Mouse (Mus musculus): ENCODE data around the gene Qrfp. TPM values are rescaled to one million over a fixed set of nuclear protein-coding genes. Genes with fewer than 3 reads are reported as not detected.
A peak's percentile ranks its signal among the peaks of the same experiment; 100 is the strongest.

Gene Qrfp
- under 1 TPM; 0.47 to 0.48 TPM for polyA plus RNA-seq (2017; shearing (Covaris generic))

GRCm38 (mm10) chr2:31810444-31810843, at the start of gene Qrfp:
TSS of gene Qrfp (minus strand) at chr2:31810580.
- ATAC-seq = peak; percentile 59

GRCm38 (mm10) chr2:31858500-31858899, 48.1 kb upstream of the Qrfp start:
- no peak for ATAC-seq

DNA sequence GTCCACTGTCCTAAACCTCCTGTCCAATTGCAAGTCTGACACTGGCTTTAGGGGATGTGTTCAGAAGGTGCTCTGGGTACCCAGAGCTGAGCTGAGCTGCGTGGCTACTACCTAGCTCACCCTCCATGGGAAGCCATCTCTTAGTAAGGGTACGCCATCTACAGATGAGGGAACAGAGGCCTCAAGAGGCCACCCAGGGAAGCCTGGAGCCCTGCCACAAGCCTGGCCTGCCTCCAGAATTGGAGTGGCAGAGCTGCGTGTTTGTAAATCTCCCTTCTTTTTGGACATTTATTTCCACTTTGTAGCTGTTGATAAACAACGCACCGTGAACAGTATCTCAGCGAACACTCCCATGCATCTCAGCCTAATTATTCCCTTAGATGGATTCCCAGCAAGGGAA, 46.8 kb upstream of the Qrfp start:
- no peak for ATAC-seq

DNA sequence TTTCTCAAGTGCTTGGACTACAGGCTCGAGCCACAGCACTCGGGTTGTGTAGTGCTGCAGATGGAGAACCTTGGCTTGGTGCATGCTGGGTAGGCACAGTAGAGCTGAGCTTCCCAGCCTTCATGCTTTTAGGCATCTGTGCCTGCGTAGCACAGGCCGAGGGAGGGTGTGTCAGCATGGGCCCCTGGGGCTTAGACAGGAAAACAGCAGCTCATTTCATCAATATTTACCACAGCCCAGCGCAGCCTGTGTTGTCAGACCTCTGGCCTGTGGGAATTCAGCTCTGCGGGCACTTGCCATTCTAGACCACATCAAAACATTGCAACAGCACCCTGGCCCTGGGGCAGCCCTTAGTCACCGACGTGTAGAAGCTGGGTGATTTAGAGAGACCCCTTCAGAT, 45.6 kb upstream of the Qrfp start:
- ATAC-seq = no peak

DNA sequence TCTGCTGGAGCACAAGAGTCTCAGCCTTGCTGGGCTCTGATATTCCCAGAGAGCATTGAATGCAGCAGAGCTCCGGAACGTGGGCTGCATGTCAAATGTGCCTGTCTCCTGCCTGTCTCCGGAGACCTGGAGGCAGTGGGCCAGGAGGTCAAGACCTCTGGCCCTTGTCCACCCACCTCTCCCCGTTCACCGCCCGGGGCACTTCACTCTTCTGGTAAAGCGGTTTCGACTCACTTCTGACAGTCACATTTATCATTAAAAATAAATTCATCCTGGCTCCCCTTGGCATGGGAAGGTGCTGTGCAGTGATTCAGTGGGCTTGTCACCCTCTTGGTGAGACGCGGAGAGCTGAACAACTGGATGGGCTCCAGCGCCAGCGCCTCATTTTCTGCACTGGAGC, 39.8 kb upstream of the Qrfp start:
- ATAC-seq = no peak

GRCm38 (mm10) chr2:31847908-31848307, 37.5 kb upstream of the Qrfp start:
- peak; percentile 61 for ATAC-seq

DNA sequence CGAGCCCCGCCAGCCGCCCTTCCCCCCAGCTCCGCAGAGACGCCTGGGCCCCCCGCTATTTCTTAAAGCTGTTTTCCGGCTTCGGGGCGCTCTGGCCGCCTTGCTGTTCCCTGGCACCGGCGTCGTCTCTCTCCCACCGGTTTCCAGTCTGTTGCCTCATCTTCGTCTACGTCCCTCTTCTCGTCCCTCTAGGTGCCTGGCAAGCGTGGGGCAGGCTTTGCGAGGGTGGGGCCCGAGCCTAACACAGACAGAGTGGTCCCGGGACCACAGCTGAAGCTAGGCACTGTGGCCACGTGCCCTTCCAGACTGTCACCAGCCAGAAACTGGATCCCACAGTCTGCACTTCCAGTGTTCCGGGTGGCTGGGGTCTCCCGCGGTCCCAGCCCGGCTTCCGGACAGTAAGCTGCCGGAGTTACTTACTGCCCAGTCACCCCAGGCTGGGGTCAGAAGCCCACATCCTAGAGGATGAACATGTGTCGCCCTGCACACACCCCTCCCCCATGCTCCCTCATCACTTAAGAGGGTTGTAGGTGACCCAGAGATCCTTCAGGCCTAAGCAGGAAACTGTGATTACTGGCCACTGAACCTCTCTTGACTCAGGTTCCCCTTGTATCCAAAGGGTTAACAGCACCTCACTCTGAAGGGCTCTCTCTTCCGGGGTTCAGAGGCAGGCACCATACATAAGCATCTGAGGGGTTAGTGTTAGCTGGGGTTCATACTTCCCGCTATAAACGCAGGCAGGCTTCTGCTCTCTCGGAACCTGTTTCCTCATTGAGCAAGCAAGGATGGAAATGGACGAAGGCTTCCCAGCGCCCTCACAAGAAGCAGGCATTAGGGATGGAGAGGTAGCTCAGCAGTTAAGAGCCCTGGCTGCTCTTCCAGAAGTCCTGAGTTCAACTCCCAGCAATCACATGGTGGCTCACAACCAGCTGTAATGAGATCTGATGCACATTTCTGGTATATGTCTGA, 36.6 kb upstream of the Qrfp start:
- ATAC-seq = no peak

DNA sequence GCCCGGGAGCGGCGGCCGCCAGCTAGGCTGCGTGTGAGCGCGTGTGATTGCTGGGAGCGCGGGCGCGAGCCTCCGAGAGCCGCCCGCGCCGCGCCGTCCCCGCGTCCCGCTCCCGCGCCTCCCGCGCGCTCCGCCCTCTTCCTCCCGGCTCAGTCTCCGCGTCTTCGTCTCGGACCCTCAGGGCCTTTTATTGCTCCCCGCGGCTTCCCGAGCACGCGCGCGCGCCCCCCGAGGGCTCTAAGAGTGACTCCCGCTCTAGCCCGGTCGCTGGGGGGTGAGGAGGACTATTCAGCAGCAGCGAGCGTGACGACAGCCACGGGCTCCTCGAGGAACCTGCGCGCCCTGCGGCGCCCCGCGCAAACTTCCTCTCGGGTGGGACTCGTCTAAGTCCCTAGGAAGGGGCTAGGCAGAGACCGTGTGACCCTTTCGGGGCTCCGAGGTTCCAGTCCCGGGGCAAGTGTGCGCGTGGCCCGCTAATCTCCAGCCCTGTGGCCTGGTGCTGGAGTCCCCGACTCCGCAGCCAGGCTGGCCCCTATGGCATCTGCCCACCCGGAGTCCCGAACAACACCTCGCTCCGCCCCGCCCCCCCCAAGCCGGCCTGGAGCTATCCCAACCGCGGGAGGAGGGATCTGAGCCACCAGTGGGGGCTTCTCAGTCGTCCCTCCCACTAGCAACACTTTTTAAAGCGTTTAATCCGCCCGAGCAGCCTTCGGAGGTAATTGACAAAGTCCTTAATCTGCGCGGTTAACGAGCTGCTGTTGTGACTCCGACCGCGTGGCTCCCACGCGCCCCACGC, 35.7 kb upstream of the Qrfp start, which contains the start of gene Fibcd1:
Fibcd1 (minus strand) TSS at position 110 of the 796 bp plus-strand sequence.
- ATAC-seq = no peak

DNA sequence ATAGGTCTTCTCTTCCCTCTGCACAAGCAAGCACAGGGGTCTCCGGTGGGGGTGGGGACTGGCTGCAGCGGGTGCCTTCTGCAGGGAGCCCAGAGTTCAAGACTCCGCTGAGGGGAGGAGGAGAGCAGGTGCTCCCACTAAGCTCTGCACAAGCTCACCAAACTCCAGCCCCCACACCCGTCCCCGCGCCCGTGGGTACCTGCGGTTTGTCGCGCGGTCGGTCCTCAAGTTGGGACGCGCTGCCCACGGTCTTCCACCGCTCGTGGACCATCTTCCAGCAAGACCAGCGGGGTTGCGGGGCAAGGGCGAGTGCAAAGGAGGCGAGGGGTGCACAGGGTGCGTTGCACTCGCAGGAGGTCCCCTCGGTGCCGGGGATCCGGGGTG, 35.1 kb upstream of the Qrfp start:
- ATAC-seq = no peak

GRCm38 (mm10) chr2:31844729-31845136, 34.4 kb upstream of the Qrfp start:
- no peak for ATAC-seq

DNA sequence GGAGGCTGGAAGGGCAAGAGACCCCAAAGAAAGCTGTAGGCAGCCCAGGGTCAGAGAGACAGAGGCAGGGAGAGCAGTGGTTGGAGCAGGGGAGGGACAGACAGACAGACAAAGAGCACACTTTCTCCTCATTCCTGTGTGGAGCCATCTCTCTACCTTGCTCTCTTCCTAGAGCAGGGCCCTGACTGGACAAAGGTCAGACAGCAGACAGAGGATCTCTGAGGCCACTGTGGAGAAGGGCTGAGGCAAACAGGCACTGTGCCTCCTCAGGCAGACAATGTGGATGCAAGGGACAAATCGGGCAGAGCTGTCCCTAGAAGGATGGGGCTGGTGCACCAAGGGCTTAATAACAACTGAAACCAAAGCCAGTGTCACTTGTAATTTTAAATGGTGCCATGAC, 28.5 kb upstream of the Qrfp start:
- ATAC-seq = no peak

GRCm38 (mm10) chr2:31836985-31837384, 26.6 kb upstream of the Qrfp start:
- no peak for ATAC-seq

GRCm38 (mm10) chr2:31836091-31836490, 25.7 kb upstream of the Qrfp start:
- no peak for ATAC-seq

DNA sequence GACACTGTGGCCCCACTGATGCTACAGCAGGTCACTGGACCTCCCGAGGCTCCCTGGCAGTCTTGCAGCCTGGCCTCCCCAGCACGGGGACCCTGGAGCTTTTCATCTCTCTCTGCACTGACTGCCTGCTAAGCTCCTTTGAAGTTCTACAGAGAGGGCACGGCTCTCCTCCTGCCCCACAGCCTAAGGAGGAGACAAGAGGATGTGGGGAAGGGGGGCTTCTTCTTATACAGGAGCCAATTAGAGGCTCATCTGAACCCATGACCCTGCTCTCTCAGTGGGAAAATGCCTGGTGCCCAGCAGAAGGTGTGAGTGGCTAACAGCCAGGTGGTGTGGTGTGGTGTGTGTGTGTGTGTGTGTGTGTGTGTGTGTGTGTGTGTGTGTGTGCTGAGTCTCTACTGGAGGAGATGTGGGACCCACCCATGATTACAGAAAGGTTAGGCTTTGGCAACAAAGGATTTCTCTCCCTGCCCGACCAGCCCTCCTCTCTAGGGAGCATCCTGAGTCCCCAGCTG, 18.0 kb upstream of the Qrfp start:
- ATAC-seq = no peak

DNA sequence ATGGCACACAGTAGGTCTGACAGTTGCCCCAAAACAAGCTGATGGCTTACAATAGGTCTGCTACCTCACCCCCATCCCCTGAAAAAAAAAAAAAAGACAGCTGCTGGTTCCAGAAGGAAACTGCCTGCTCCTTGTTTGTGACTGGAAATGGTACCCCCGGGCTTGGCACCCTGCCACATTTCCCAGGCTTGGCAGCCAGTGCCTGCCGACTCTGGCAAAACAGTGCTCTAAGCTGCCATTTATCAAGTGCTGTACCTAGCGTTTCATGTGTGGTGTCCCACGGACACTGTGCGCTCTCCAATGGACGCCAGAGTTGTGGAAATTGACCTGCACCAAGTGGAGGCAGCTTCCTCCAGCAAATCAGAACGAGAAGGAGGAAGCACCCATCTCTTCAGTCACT, 17.5 kb upstream of the Qrfp start:
- ATAC-seq = no peak

DNA sequence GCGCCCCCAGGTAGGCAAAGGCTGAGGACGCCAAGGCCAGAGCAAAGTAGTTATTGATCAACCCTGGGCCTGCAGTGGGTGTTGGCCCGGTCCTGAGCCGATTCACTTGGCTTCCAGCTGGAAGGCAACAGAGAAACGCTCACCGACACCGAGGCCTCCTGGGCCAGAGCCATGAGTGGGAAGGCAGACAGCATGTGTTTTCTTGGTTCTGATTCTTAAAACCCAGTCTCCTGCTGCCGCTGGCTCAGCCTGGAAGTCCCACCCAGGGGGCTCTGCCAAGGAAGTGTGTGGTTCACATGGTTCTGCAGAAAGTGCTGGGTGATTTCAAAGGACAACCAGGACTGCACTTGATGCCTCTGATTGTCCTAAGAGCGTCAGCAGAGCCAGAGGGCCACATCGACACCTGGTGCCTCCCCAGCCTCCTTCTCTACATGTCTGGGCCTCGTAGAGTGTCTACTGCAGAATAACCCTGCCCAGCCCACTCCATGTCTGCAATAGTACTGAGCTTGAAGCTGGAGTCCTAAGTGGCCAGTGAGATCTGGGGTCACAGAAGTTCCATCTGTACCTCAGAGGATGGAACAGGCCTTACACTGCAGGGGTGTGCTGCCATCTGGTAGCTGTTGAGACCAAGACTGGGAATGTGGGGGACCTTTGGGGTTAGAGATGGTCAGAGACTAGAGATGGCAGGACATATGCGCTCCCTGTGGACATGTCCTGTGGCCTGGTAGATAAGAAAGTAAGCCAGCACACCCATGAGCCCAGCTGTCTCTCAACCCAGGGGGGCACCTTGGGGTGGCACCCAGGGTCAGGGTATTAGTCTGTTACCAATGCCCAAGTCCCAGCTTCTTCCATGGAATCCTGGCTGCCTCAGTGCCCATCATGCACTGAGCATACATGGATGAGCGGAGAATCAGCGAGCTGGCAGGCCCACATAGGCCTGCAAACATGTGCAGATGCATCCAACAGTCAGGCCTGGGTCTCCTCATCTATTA, 16.0 kb upstream of the Qrfp start:
- no peak for ATAC-seq

DNA sequence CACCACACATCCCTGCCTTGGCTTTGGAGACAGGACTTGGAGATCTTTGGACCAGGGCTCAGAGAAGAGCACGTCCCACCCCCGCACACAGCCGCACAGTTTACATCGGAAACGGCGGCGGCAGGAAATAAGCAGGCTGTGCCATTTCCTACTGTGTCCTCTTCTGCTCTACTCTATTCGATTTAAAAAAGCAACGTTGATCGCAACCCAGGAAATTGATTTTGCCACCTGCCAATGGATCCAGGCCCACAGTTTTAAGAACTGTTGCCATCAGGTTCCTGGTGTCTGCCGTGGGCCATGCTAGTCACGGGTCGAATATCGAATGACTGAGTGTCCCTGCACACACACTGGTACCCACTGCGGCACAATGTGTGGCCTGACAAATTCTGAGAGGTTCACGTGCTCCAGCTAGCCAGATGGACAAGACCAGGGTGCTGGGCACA, 15.1 kb upstream of the Qrfp start:
- ATAC-seq = peak; percentile 72

DNA sequence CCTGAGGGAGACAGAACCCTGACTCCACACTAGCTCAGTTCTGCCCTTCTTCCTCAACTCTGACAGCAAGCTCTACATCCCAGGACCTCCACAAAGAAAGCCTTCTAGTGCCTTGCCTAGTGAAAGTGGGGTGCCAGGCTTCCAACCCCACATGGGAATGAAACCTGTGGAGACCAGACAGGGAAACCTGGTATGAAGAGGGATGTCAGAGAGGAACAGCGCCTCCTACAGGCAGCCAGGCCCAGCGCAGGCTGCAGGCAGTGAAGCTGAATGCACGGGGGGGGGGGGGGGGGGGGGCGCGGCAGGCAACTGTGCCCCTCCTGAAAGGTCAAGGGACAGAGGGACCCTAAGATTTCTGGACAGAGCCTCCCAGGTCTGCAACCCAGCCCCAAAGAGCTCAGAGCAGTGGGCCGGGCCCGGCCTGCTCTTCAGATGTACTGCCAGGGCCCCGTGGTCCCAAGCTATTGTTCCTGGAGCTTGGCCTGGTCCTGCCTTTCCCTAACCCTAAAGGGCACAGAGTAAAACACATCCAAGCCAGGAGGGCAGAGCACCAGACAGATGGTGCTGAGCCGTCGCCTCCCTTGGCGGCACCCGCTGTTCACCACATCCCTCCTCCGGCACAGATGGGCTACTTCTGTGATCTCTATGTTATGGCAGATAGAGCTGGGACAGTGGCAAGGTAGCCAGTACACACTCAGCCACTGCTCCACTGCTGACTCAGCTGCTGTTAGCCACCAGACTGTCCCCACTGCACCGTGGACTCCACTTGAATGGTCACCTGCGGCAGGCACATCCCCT, 13.8 kb upstream of the Qrfp start:
- ATAC-seq = no peak

- ATAC-seq = peak; percentile 65
These were observed 12.4 kb upstream of the Qrfp start for GRCm38 (mm10) chr2:31822524-31823371.

- ATAC-seq = peak; percentile 49
These were observed 5.0 kb upstream of the Qrfp start for GRCm38 (mm10) chr2:31815367-31815766.
